Mouse (Mus musculus) embryonic fibroblast, embryonic 13.5 days (primary cell): ENCODE data around the gene Atp23. TPM values are rescaled to one million over a fixed set of nuclear protein-coding genes. Genes with fewer than 3 reads are reported as not detected.

ENCODE experiments used
- H3K27ac ChIP-seq: 2 replicates; pipeline ENCODE4 v1.5.1; 2012; ENCODE audit warnings: low read length, control low read depth, inconsistent platforms; ENCODE audit not compliant: insufficient read depth
- H3K4me1 ChIP-seq: 2 replicates; pipeline ENCODE4 v1.6.1; 2011; ENCODE audit warnings: low read length; ENCODE audit not compliant: control insufficient read depth, insufficient read depth
- H3K4me3 ChIP-seq: 2 replicates; pipeline ENCODE4 v1.5.1; 2011; ENCODE audit warnings: mild to moderate bottlenecking, control low read depth, low read length; ENCODE audit not compliant: insufficient read depth
- CTCF ChIP-seq: IDR thresholded peaks from 2 replicates; pipeline ENCODE4 v1.5.1; 2011; ENCODE audit warnings: mild to moderate bottlenecking, control low read depth, low read length, moderate library complexity, borderline replicate concordance; ENCODE audit not compliant: insufficient read depth
- POLR2A ChIP-seq: IDR thresholded peaks from 2 replicates; pipeline ENCODE4 v1.6.1; 2011; ENCODE audit warnings: low read depth, mild to moderate bottlenecking, control low read depth, low read length, moderate library complexity
- polyA plus RNA-seq: library from polyadenylated mRNA; stranded (reverse); fragments of >200 nt; gene quantifications from 2 replicates; pipeline ENCODE4 v1.2.4, GENCODE M21; 2011; ENCODE audit warnings: low read depth; ENCODE audit not compliant: missing spikeins, insufficient read length

Gene Atp23
- polyA plus RNA-seq, 1 experiment = 4.7 TPM

GRCm38 (mm10) chr10:126872256-126872655 is 28.9 kb downstream of the Atp23 start:
- TF ChIP-seq POLR2A (no peak), CTCF (no peak)

GRCm38 (mm10) chr10:126869372-126870318 is 31.5 kb downstream of the Atp23 start:
- TF ChIP-seq CTCF (peak; percentile 87), POLR2A (no peak)
- no peak overlapping the region for H3K4me3 ChIP-seq
- H3K27ac ChIP-seq = no peak overlapping the region
- H3K4me1 ChIP-seq = peaks cover 2% of the 10 kb centered on the region; the same call in 1 of the 2 replicates

More at GRCm38 (mm10) chr10:126872256-126872655, 28.9 kb downstream of the Atp23 start:
- peaks cover 2% of the 10 kb centered on the region; the same call in 1 of the 2 replicates for H3K4me1 ChIP-seq
- H3K4me3 ChIP-seq = no peak overlapping the region
- no peak overlapping the region for H3K27ac ChIP-seq

GRCm38 (mm10) chr10:126865284-126865683 is 35.9 kb downstream of the Atp23 start:
- TF ChIP-seq POLR2A (no peak), CTCF (no peak)
- no peak overlapping the region for H3K27ac ChIP-seq
- H3K4me3 ChIP-seq = no peak overlapping the region
- H3K4me1 ChIP-seq = peaks cover 2% of the 10 kb centered on the region; the same call in 1 of the 2 replicates

- Histone ChIP-seq H3K4me3 (no peak overlapping the region), H3K27ac (no peak overlapping the region), H3K4me1 (no peaks in the 10 kb centered on the region)
- TF ChIP-seq CTCF (no peak), POLR2A (no peak)
Observed at GRCm38 (mm10) chr10:126862193-126862592, 39.0 kb downstream of the Atp23 start.

GRCm38 (mm10) chr10:126853286-126853685 is 47.9 kb downstream of the Atp23 start:
- no peaks in the 10 kb centered on the region for H3K4me1 ChIP-seq
- H3K27ac ChIP-seq = no peak overlapping the region
- TF ChIP-seq CTCF (no peak), POLR2A (no peak)

GRCm38 (mm10) chr10:126845309-126845911 is 55.7 kb downstream of the Atp23 start:
- no peak for TF ChIP-seq POLR2A
- TF ChIP-seq CTCF = no peak
- no peak overlapping the region for H3K27ac ChIP-seq
- no peak overlapping the region for H3K4me3 ChIP-seq
- H3K4me1 ChIP-seq = no peaks in the 10 kb centered on the region

More at GRCm38 (mm10) chr10:126853286-126853685, 47.9 kb downstream of the Atp23 start:
- H3K4me3 ChIP-seq = no peak overlapping the region

- TF ChIP-seq POLR2A (no peak), CTCF (no peak)
- no peaks in the 10 kb centered on the region for H3K4me1 ChIP-seq
- no peak overlapping the region for H3K4me3 ChIP-seq
- H3K27ac ChIP-seq = no peak overlapping the region
Observed at GRCm38 (mm10) chr10:126844689-126845088, 56.5 kb downstream of the Atp23 start.

- no peak for TF ChIP-seq POLR2A
- no peak for TF ChIP-seq CTCF
- Histone ChIP-seq H3K4me1 (no peaks in the 10 kb centered on the region), H3K27ac (no peak overlapping the region), H3K4me3 (no peak overlapping the region)
Observed at GRCm38 (mm10) chr10:126840266-126840665, 60.9 kb downstream of the Atp23 start.

GRCm38 (mm10) chr10:126833006-126833405 is 68.1 kb downstream of the Atp23 start:
- no peaks in the 10 kb centered on the region for H3K4me1 ChIP-seq
- TF ChIP-seq CTCF (peak; percentile 28; the same call in 1 of the 2 replicates), POLR2A (no peak)
- H3K4me3 ChIP-seq = no peak overlapping the region
- H3K27ac ChIP-seq = no peak overlapping the region
